ENCODE assay signal across 8 mouse cellular contexts in genomic region chr9:113741108-113741636, GRCm38 (mm10). TPM values are rescaled to one million over a fixed set of nuclear protein-coding genes. Genes with fewer than 3 reads are reported as not detected.
DNase-seq lines count a peak whose midpoint lies in the region; TF ChIP-seq lines count a peak whose summit lies in the region.

TSS of gene Clasp2 (plus strand) at chr9:113741473.

- H3K4me1 ChIP-seq in cortical plate, adult 2 months (ENCODE audit: control insufficient read depth, insufficient read depth, low read length): peaks cover 2% of the 10 kb centered on the region; the same call in 1 of the 2 replicates
- peaks cover 46% of the 10 kb centered on the region for H3K4me1 ChIP-seq in megakaryocyte, embryonic 14.5 days

- no peaks in the 10 kb centered on the region for H3K27me3 ChIP-seq in megakaryocyte, embryonic 14.5 days (replicated peaks)

- H3K36me3 ChIP-seq in megakaryocyte, embryonic 14.5 days (replicated peaks; ENCODE audit: low read length): peaks cover 2% of the 10 kb centered on the region

- H3K27ac ChIP-seq in cortical plate, adult 2 months (ENCODE audit: insufficient read depth, low read length): peak within 1 kb of the TSS; percentile 65

- peak within 1 kb of the TSS; percentile 61 for H3K4me3 ChIP-seq in cortical plate, adult 2 months (ENCODE audit: insufficient read depth, low read length)
- peak within 1 kb of the TSS; percentile 97 for H3K4me3 ChIP-seq in megakaryocyte, embryonic 14.5 days (replicated peaks)

- TF ChIP-seq POLR2A in cortical plate, adult 2 months (IDR thresholded peaks at IDR 0.05; ENCODE audit: extremely low read depth, insufficient read depth, low read length): no peak

- peak; percentile 71 for DNase-seq in adipocyte (ENCODE audit: low spot score)
- peak; percentile 76 for DNase-seq in gastrocnemius, postnatal 10 days
- DNase-seq in hindlimb bud, embryonic 11.5 days (ENCODE audit: extremely low spot score, low read depth, low spot score): peak; percentile 18
- DNase-seq in left cerebral cortex, adult 8-10 months (ENCODE audit: low spot score in 2 of 2): peak; percentile 61 to 62
- peak; percentile 67 to 80 for DNase-seq in right cerebral cortex, adult 2 months (ENCODE audit: low spot score in 2 of 2)
- peak; percentile 23 for DNase-seq in urinary bladder, postnatal 10 days (ENCODE audit: low spot score)

- H3K9me3 ChIP-seq in megakaryocyte, embryonic 14.5 days: no peaks in the 10 kb centered on the region

- no peak for TF ChIP-seq CTCF in cortical plate, adult 2 months (IDR thresholded peaks at IDR 0.05; ENCODE audit: extremely low read depth, insufficient read depth, low read length)

RNA-seq across cellular contexts. Expression of gene Clasp2, which starts in this region (rescaled TPM):
- polyA plus RNA-seq in cortical plate, adult 2 months (2012; rRNA removed): 124 TPM in 2 replicates
- 10 to 100 TPM; 48.2 to 52.2 TPM for total RNA-seq in gastrocnemius, postnatal 10 days (2021)
- 100 to 1,000 TPM; 201 to 222 (median 210) TPM for total RNA-seq in left cerebral cortex, adult 8-10 months (2022)
- 1.4 TPM in 2 replicates for polyA plus RNA-seq in megakaryocyte, embryonic 14.5 days (2012; ENCODE audit: insufficient read depth, low replicate concordance)

Comparison
In these comparisons a context has a peak if more than half of its experiments do, and no peak if none do; other contexts are left out.
1. Peak in every context shown above with its lines: DNase-seq, H3K4me3 ChIP-seq and H3K27ac ChIP-seq.
2. RNA of gene Clasp2 (polyA plus RNA-seq): 124 TPM in cortical plate, adult 2 months; 1.4 TPM in megakaryocyte, embryonic 14.5 days; every median in the first group is over 10 times any median in the second.
3. DNase-seq: peak in every context shown above with its lines; median percentile 76 in gastrocnemius, postnatal 10 days; 74 in right cerebral cortex, adult 2 months; 71 in adipocyte; 62 in left cerebral cortex, adult 8-10 months; 23 in urinary bladder, postnatal 10 days; 18 in hindlimb bud, embryonic 11.5 days.